Mouse (Mus musculus): ENCODE measurements around the gene Phyh. TPM values are rescaled to one million over a fixed set of nuclear protein-coding genes. Genes with fewer than 3 reads are reported as not detected.

Gene Phyh
- polyA plus RNA-seq, 1 experiment from 2014 or later = 55.9 TPM

DNA sequence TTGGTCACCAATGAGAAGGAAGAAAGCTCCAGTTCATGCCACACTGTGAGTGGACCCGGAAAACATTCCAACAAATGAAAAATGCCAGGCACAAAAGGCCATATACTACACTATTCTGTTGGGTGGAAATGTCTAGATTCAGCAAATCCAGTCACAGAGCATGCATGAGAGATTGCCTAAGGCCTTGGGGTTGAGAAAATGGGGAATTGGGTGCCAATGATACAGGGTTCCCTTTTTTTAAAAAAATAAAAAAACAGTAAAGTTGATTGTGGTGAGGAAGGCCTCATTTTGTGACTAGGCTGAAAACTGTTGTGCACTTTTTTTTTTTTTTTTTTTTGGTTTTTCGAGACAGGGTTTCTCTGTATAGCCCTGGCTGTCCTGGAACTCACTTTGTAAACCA, 50.3 kb downstream of the Phyh start:
- Histone ChIP-seq H3K36me3 (no peaks in the 10 kb centered on the region), H3K27me3 (no peaks in the 10 kb centered on the region), H3K4me3 (no peak overlapping the region), H3K9ac (no peak overlapping the region), H3K4me2 (replicated peaks) (no peak overlapping the region), H3K4me1 (no peaks in the 10 kb centered on the region), H3K27ac (no peak overlapping the region), H3K9me3 (no peaks in the 10 kb centered on the region)
- 97% methylated on average over 1 of the region's 2 CpGs for WGBS
- ATAC-seq (ENCODE audit: insufficient number of reproducible peaks, insufficient read depth, low FRiP score, low TSS enrichment) = no peak

DNA sequence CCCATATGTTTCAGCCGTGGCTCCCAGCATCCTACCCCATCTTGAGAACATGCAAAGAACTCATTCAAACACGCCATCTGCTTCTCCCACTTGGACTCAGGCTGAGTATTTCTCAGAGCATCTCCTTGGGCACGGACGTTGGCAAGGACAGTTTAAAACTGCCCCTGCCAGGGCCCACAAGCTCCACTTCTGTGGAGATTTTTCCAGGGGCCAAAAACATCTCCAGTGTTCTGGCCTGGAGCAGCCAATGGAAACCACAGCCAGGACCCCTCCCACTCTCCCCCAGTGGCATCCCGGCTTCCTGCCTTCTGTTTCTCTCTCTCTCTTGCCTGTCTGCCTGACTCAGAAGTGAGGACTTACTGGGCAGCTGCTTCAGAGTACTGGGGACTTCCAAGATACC, 57.0 kb downstream of the Phyh start, which contains the start of gene Ucma:
Ucma (plus strand) TSS at position 316 of the 400 bp plus-strand sequence.
- no peak within 1 kb of the TSS for H3K9ac ChIP-seq
- no peak within 1 kb of the TSS; the same call in 1 of the 2 replicates for H3K27ac ChIP-seq
- no peak for ATAC-seq (ENCODE audit: insufficient number of reproducible peaks, insufficient read depth, low FRiP score, low TSS enrichment)
- H3K4me3 ChIP-seq = no peak within 1 kb of the TSS
- no peaks in the 10 kb centered on the region for H3K36me3 ChIP-seq
- H3K9me3 ChIP-seq = no peaks in the 10 kb centered on the region
- no peaks in the 10 kb centered on the region for H3K27me3 ChIP-seq
- WGBS = 69% methylated on average over 5 of the region's 5 CpGs
- H3K4me1 ChIP-seq = peaks cover 14% of the 10 kb centered on the region
- no peak within 1 kb of the TSS for H3K4me2 ChIP-seq (replicated peaks)

DNA sequence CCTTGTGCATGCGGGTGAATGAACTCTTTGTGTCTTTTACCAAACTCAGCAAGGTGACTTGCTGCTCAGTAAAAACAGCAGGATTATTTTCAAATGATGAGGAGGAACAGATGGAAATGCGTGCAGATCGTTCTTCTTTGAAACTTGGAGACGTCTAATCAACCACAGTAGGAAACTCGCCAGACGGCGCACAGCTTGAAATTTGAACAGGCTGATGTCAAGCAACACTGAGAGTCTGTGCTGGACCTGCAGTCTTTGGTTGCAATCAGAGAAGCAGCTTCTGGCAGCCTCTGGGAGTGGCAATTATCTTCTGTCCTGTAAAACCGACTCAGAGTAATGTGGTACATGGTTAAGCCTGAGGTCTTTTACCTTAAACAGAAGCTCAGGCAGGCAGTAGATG, 59.3 kb downstream of the Phyh start:
- peaks cover 14% of the 10 kb centered on the region for H3K4me1 ChIP-seq
- H3K27ac ChIP-seq = peak overlapping the region; percentile 69
- no peak overlapping the region for H3K4me2 ChIP-seq (replicated peaks)
- no peaks in the 10 kb centered on the region for H3K36me3 ChIP-seq
- H3K9ac ChIP-seq = no peak overlapping the region
- ATAC-seq (ENCODE audit: insufficient number of reproducible peaks, insufficient read depth, low FRiP score, low TSS enrichment) = 0 out of 2 replicates have a peak, but pooled peaks have one; percentile 42
- H3K27me3 ChIP-seq = no peaks in the 10 kb centered on the region
- H3K4me3 ChIP-seq = no peak overlapping the region
- H3K9me3 ChIP-seq = no peaks in the 10 kb centered on the region
- WGBS = 7% methylated on average over 8 of the region's 8 CpGs

DNA sequence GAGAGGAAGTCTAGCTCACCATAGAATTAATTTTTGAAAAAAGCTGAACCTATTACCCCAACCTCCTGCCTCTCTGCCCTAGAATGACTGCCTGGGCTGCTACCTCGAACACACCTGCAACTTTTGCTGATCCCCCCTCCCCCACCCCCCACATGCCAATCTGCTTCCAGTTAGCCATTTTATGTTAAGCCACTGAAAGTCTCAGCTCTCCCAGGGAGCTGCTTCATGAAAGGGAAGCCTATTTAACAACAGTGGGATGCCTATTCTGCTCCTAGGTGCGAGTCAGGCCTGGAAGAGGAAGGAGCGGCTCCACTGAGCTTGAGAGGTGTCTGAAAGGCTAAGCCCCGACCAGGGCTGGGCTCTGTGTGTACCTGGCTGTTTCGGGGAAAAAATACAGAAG, 65.2 kb downstream of the Phyh start:
- Histone ChIP-seq H3K4me1 (no peaks in the 10 kb centered on the region), H3K4me2 (replicated peaks) (no peak overlapping the region), H3K27me3 (no peaks in the 10 kb centered on the region), H3K27ac (peak overlapping the region; percentile 50; the same call in 1 of the 2 replicates), H3K4me3 (no peak overlapping the region), H3K9me3 (no peaks in the 10 kb centered on the region), H3K36me3 (no peaks in the 10 kb centered on the region), H3K9ac (no peak overlapping the region)
- no peak for ATAC-seq (ENCODE audit: insufficient number of reproducible peaks, insufficient read depth, low FRiP score, low TSS enrichment)
- WGBS = 17% methylated on average over 5 of the region's 5 CpGs

DNA sequence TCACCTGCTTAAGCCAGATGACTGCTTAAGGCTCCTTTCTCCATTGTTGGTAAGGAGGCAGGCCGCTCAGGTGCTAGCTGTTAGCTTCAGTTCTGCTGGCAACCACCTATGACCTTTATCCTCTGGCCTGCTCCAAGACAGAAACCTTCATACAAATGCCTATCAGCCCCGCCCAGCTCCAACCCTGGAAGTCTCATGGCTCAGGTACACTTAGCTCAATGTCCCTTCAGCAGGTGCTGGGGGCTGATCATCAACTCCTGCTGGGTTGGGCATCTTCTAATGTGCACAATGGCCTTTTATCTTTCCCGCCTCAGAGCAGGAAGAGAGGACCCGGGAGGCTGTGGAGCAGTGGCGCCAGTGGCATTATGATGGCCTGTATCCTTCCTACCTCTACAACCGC, 66.2 kb downstream of the Phyh start:
- no peak overlapping the region for H3K4me2 ChIP-seq (replicated peaks)
- ATAC-seq (ENCODE audit: insufficient number of reproducible peaks, insufficient read depth, low FRiP score, low TSS enrichment) = no peak
- no peaks in the 10 kb centered on the region for H3K9me3 ChIP-seq
- H3K27ac ChIP-seq = no peak overlapping the region
- H3K4me3 ChIP-seq = no peak overlapping the region
- WGBS = 71% methylated on average over 6 of the region's 6 CpGs
- no peaks in the 10 kb centered on the region for H3K27me3 ChIP-seq
- H3K9ac ChIP-seq = no peak overlapping the region
- H3K4me1 ChIP-seq = no peaks in the 10 kb centered on the region
- no peaks in the 10 kb centered on the region; the same call in 1 of the 2 replicates for H3K36me3 ChIP-seq

DNA sequence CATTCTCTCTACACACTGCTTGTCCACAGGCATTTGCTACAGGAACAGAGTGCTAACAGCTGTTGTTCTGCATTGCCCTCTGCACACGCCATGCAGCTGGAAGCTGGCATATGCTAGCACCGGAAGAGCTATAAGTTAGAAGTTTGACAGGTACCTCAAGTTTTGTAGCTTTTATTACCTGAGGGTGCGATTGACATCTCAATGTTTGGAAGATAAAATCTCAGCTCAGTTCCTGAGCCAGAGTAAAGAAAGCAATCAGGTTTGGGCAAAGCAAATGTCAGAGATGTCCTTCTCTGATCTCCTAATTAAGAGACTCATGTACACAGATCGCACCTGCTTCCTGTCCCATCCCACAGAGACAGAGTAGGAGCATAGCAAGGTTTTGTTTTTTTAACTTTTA, 68.0 kb downstream of the Phyh start:
- no peak overlapping the region for H3K27ac ChIP-seq
- H3K36me3 ChIP-seq = peaks cover 15% of the 10 kb centered on the region
- no peak for ATAC-seq (ENCODE audit: insufficient number of reproducible peaks, insufficient read depth, low FRiP score, low TSS enrichment)
- H3K4me2 ChIP-seq (replicated peaks) = no peak overlapping the region
- WGBS = 80% methylated on average over 4 of the region's 4 CpGs
- no peaks in the 10 kb centered on the region for H3K27me3 ChIP-seq
- no peak overlapping the region for H3K4me3 ChIP-seq
- no peaks in the 10 kb centered on the region for H3K4me1 ChIP-seq
- no peak overlapping the region for H3K9ac ChIP-seq
- no peaks in the 10 kb centered on the region for H3K9me3 ChIP-seq

DNA sequence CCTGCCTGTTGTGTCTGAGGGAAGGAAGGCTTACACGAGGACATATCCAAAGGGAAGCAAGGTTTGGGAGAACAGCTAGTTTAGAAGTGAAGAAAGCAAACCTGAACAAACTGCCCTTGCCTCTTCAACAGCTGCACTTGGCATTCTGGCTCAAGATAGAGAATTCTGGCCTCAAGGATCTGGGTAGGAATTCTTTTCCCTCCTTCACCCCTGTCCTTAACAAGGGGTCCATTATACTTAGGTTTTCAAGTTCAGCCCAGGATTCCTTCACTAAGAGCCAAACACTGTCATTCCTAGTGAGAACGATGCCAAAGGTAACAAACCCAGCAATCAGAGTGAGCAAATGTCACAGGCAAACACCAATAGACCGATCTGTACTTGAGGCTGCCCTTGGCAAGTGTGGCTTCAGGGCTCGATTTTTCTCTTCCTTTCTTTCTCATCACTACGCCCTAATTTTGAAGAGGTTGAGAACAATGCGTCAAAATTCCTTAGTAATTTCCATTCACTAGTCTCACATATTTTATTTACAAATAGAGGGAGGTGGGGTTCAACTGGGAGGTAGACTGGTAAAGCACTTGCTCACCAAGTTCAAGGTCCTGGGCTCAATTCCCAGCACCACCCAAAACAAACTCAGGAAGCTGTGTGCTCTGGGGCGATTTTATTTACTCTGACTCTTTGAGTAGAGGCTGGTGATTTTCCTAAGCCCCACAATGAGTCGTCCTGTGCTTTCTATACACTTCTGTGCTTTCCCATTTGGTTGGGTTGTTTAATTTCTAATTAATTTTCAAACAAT, 68.8 kb downstream of the Phyh start:
- H3K4me3 ChIP-seq = no peak overlapping the region
- no peak overlapping the region for H3K27ac ChIP-seq
- H3K4me1 ChIP-seq = no peaks in the 10 kb centered on the region
- H3K27me3 ChIP-seq = no peaks in the 10 kb centered on the region
- no peak overlapping the region for H3K9ac ChIP-seq
- peaks cover 18% of the 10 kb centered on the region for H3K36me3 ChIP-seq
- no peak overlapping the region for H3K4me2 ChIP-seq (replicated peaks)
- no peak for ATAC-seq (ENCODE audit: insufficient number of reproducible peaks, insufficient read depth, low FRiP score, low TSS enrichment)
- WGBS = 80% methylated on average over 8 of the region's 8 CpGs
- H3K9me3 ChIP-seq = no peaks in the 10 kb centered on the region

Other genes with a start within 250 kb of the Phyh start
- 2.3 TPM in 2 replicates for gene Bend7, start 201.2 kb upstream of the Phyh start, polyA plus RNA-seq (2016; fragmentation: Nextera tagmentation; extraction: Ambion mirVana)
- gene Sephs1, start 37.5 kb upstream of the Phyh start, polyA plus RNA-seq (2016; fragmentation: Nextera tagmentation; extraction: Ambion mirVana) = 125 and 129 TPM in 2 replicates
- gene Ucma, start 57.1 kb downstream of the Phyh start, polyA plus RNA-seq (2016; fragmentation: Nextera tagmentation; extraction: Ambion mirVana) = 0.56 TPM in 1 of 2 replicates, not detected in the other
- gene Mcm10, start 93.8 kb downstream of the Phyh start, polyA plus RNA-seq (2016; fragmentation: Nextera tagmentation; extraction: Ambion mirVana) = 38.7 and 44.8 TPM in 2 replicates
- gene Optn, start 145.0 kb downstream of the Phyh start, polyA plus RNA-seq (2016; fragmentation: Nextera tagmentation; extraction: Ambion mirVana) = 3.4 and 4.6 TPM in 2 replicates
- 5.7 and 5.9 TPM in 2 replicates for gene Ccdc3, start 218.8 kb downstream of the Phyh start, polyA plus RNA-seq (2016; fragmentation: Nextera tagmentation; extraction: Ambion mirVana)

Measured in embryonic facial prominence, embryonic 12.5 days (tissue).